Mouse (Mus musculus) hindbrain, embryonic 14.5 days (tissue): ENCODE data around the gene Dync1i2. TPM values are rescaled to one million over a fixed set of nuclear protein-coding genes. Genes with fewer than 3 reads are reported as not detected.

ENCODE experiments used
- ATAC-seq: fragments of 200-750 bp; cut with Nextera tagmentation; 2 replicates; pipeline ENCODE4 v1.8.0; 2017; ENCODE audit warnings: moderate number of reproducible peaks, mild to moderate bottlenecking, moderate TSS enrichment, moderate library complexity; ENCODE audit not compliant: low FRiP score
- DNase-seq: peaks from one replicate; pipeline ENCODE4 v3.0.0-alpha.2; 2015; ENCODE audit warnings: low spot score
- H3K27ac ChIP-seq: fragments of 300-500 bp; sonication (generic); 2 replicates; pipeline ENCODE4 v1.5.1; 2014; ENCODE audit warnings: mild to moderate bottlenecking, moderate library complexity
- H3K27me3 ChIP-seq: fragments of 300-500 bp; sonication (generic); 2 replicates; pipeline ENCODE4 v1.6.1; 2014; ENCODE audit warnings: mild to moderate bottlenecking, low read length, mixed read lengths; ENCODE audit not compliant: control insufficient read depth, insufficient read depth
- H3K36me3 ChIP-seq: fragments of 300-500 bp; sonication (generic); replicated peaks from 2 replicates; pipeline ENCODE4 v1.6.1; 2014; ENCODE audit not compliant: control insufficient read depth, insufficient read depth
- H3K4me1 ChIP-seq: fragments of 300-500 bp; sonication (generic); replicated peaks from 2 replicates; pipeline ENCODE4 v1.6.1; 2014; ENCODE audit warnings: antibody characterized with exemption, low read length, mixed read lengths; ENCODE audit not compliant: control insufficient read depth, insufficient read depth
- H3K4me2 ChIP-seq: fragments of 300-500 bp; sonication (generic); replicated peaks from 2 replicates; pipeline ENCODE4 v1.6.1; 2014; ENCODE audit warnings: mild to moderate bottlenecking, moderate library complexity
- H3K4me3 ChIP-seq: fragments of 300-500 bp; sonication (generic); replicated peaks from 2 replicates; pipeline ENCODE4 v1.5.1; 2014; ENCODE audit warnings: mild to moderate bottlenecking, low read length
- H3K9ac ChIP-seq: fragments of 300-500 bp; sonication (generic); 2 replicates; pipeline ENCODE4 v1.6.1; 2014
- H3K9me3 ChIP-seq: fragments of 300-500 bp; sonication (generic); 2 replicates; pipeline ENCODE4 v1.6.1; 2016; ENCODE audit warnings: low read length; ENCODE audit not compliant: control insufficient read depth
- WGBS: fragments of 180-500 bp; shearing (Covaris S2); extraction: QIAGEN DNeasy Blood & Tissue Kit; methylation state at CpG from one replicate; pipeline ENCODE4 v1.1.7; 2014; 5-methylcytosine and 5-hydroxymethylcytosine counted together
- polyA plus RNA-seq: library from polyadenylated mRNA; unstranded; fragments of >200 nt; fragmentation: Nextera tagmentation; extraction: Ambion mirVana; gene quantifications from 2 replicates; pipeline ENCODE4 v1.2.1, GENCODE M21; 2014

The Dync1i2 gene
- 224 and 227 TPM in 2 replicates for polyA plus RNA-seq

- Histone ChIP-seq H3K4me2 (peak within 1 kb of the TSS; percentile 68), H3K36me3 (peaks cover 17% of the 10 kb centered on the region), H3K27ac (peak within 1 kb of the TSS; percentile 81), H3K9ac (peak within 1 kb of the TSS; percentile 96), H3K4me1 (peaks cover 13% of the 10 kb centered on the region), H3K27me3 (no peaks in the 10 kb centered on the region), H3K4me3 (peak within 1 kb of the TSS; percentile 85), H3K9me3 (no peaks in the 10 kb centered on the region)
- under 1% methylated on average over 57 of the region's 57 CpGs for WGBS
- peak; percentile 93 for DNase-seq
- peak; percentile 99 for ATAC-seq
These were observed at the start of gene Dync1i2 for GRCm38 (mm10) chr2:71211591-71212359. Gene Dync1i2, plus strand, starts transcription at chr2:71211706.

- no peaks in the 10 kb centered on the region for H3K36me3 ChIP-seq
- no peaks in the 10 kb centered on the region for H3K27me3 ChIP-seq
- DNase-seq (no peak), ATAC-seq (no peak)
- no peak overlapping the region for H3K9ac ChIP-seq
- H3K4me3 ChIP-seq = no peak overlapping the region
- H3K4me2 ChIP-seq = no peak overlapping the region
- 81% methylated on average over 25 of the region's 25 CpGs for WGBS
- H3K9me3 ChIP-seq = no peaks in the 10 kb centered on the region
- peaks cover 11% of the 10 kb centered on the region for H3K4me1 ChIP-seq
- H3K27ac ChIP-seq = no peak overlapping the region
These were observed 48.5 kb upstream of the Dync1i2 start for GRCm38 (mm10) chr2:71162831-71163621.

- Histone ChIP-seq H3K9ac (no peak overlapping the region), H3K9me3 (no peaks in the 10 kb centered on the region), H3K4me3 (no peak overlapping the region), H3K36me3 (no peaks in the 10 kb centered on the region), H3K27me3 (no peaks in the 10 kb centered on the region), H3K4me2 (no peak overlapping the region), H3K27ac (no peak overlapping the region), H3K4me1 (0 out of 2 replicates have a peak, but pooled peaks cover 4% of the 10 kb centered on the region)
- no peak for ATAC-seq
- WGBS = 82% methylated on average over 4 of the region's 4 CpGs
- DNase-seq = no peak
These were observed 44.3 kb upstream of the Dync1i2 start for GRCm38 (mm10) chr2:71167211-71167610.

DNA sequence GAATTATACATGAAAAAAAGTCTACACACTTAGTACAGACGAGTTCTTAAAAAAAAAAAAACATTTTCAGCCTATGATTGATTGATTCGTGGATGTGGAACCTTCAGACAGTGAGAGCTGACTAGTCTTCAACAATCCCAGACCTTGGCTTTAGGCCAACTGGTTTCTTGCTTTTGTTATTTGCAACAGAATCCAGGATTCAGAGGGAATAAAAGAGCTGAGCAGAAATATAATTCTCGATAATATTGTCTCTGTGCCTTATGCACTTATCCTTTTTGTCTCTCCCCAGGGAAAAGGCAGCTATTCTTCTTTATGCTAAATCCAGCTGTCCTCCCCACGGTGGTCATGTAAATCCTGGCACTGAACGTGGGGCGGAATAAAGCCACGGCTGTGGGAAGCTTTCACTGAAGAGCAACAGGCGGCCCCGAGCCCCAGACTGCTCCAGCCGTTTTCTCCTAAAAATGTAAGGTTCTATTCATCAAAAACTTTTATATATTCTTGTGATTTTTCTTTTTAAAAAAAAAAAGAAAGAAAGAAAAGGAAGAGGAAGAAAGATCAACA is 43.0 kb upstream of the Dync1i2 start:
- Histone ChIP-seq H3K9ac (no peak overlapping the region), H3K4me1 (0 out of 2 replicates have a peak, but pooled peaks cover 4% of the 10 kb centered on the region), H3K4me2 (no peak overlapping the region), H3K27me3 (no peaks in the 10 kb centered on the region), H3K27ac (0 out of 2 replicates have a peak overlapping the region, but pooled peaks have one; percentile 20), H3K36me3 (no peaks in the 10 kb centered on the region), H3K9me3 (no peaks in the 10 kb centered on the region), H3K4me3 (no peak overlapping the region)
- DNase-seq (peak; percentile 72), ATAC-seq (no peak; the same call in 1 of the 2 replicates)
- whole genome bisulfite sequencing = 25% methylated on average over 10 of the region's 10 CpGs

DNA sequence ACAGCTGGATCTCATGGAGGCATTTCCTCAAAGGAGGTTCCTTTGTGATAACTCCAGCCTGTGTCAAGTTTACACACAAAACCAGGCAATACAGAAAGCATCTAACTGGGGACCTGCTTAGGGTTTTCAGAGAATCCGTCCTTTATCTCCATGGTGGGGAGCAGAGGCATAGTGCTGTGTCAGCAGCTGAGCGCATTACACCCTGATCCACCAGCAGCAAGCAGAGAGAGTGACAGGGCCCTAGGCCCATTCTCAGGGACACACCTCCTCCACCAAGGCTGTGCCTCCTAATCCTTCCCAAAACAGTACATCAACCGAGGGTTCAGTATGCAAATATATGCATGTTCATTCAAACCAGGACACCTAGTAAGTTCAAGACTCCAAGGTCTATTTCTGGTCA is 38.5 kb upstream of the Dync1i2 start:
- H3K4me2 ChIP-seq = no peak overlapping the region
- ATAC-seq = no peak
- no peak for DNase-seq
- H3K4me3 ChIP-seq = no peak overlapping the region
- H3K9ac ChIP-seq = no peak overlapping the region
- WGBS = 74% methylated on average over 3 of the region's 3 CpGs
- no peaks in the 10 kb centered on the region for H3K36me3 ChIP-seq
- 0 out of 2 replicates have a peak, but pooled peaks cover 4% of the 10 kb centered on the region for H3K4me1 ChIP-seq
- H3K27ac ChIP-seq = no peak overlapping the region
- no peaks in the 10 kb centered on the region for H3K27me3 ChIP-seq
- no peaks in the 10 kb centered on the region for H3K9me3 ChIP-seq

DNA sequence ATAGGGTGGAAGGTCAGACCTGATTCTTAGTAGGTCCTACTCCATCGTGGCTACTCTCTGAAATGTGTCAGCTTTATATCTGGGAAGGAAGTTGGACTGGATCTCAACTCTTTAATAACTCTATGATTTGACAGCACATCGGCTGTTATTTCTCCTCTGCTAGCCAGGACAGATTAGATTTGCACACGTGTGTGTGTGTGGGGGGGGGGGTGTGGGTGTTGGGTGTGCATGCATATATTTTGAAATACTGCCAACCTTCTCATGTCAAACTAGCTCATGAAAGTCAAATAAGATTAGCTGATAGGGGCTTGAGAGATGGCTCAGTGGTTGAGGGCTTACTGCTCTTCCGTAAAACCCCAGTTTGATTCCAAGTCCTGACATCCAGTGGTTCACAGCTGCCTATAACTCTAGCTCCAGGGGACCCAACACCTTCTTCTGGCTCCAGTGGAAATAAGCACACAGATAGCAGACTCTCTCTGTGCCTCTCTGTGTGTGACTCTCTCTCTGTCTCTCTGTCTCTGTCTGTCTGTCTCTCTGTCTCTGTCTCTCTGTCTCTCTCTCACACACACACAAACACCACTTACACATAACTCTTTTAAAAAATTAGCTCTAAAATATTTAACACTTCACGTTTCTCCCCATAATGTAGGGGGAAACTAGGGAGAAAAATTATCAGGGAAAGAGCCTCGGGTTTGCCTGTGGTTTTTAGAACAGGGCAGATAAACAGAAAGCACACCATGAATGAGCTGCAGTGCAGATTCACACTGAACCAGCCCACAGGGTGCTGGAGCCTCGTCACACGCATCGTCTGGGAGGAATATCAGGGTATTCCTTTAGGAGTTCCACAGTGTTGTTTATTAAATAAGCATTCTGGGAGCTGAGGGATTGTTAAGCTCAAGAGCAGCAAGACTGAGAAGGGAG is 34.9 kb upstream of the Dync1i2 start:
- Histone ChIP-seq H3K27ac (no peak overlapping the region), H3K4me2 (no peak overlapping the region), H3K9me3 (0 out of 2 replicates have a peak, but pooled peaks cover 2% of the 10 kb centered on the region), H3K9ac (no peak overlapping the region), H3K27me3 (no peaks in the 10 kb centered on the region), H3K4me3 (no peak overlapping the region), H3K36me3 (no peaks in the 10 kb centered on the region), H3K4me1 (no peaks in the 10 kb centered on the region)
- ATAC-seq = no peak
- 68% methylated on average over 9 of the region's 9 CpGs for WGBS
- DNase-seq = no peak

DNA sequence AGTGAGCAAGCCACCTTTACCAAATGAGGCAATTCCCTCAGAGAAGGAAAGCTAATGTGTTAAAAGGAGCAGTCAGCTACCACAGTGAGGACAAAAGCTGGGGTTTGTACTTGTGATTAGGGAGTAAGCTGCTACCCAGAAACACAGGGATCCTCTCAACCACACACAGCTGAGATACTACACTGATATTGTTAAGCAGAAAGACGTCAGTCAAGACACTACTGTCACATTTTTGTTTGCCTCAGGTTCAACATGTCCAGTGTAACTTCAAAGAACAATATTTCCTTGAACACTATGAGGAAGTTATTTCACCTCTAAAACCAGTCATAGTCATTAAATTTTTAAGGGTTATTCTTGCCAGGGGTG is 34.3 kb upstream of the Dync1i2 start:
- ATAC-seq = no peak
- WGBS = 83% methylated on average over 1 of the region's 1 CpGs
- no peak overlapping the region for H3K27ac ChIP-seq

GRCm38 (mm10) chr2:71177760-71178159 is 33.7 kb upstream of the Dync1i2 start:
- Histone ChIP-seq H3K27ac (no peak overlapping the region), H3K4me2 (no peak overlapping the region), H3K9me3 (0 out of 2 replicates have a peak, but pooled peaks cover 2% of the 10 kb centered on the region), H3K4me3 (no peak overlapping the region), H3K9ac (no peak overlapping the region), H3K36me3 (no peaks in the 10 kb centered on the region), H3K4me1 (no peaks in the 10 kb centered on the region), H3K27me3 (no peaks in the 10 kb centered on the region)
- DNase-seq (no peak), ATAC-seq (no peak)
- WGBS = 98% methylated on average over 1 of the region's 1 CpGs

More for the DNA sequence above, 34.3 kb upstream of the Dync1i2 start:
- H3K27me3 ChIP-seq = no peaks in the 10 kb centered on the region
- DNase-seq = no peak
- H3K9me3 ChIP-seq = 0 out of 2 replicates have a peak, but pooled peaks cover 2% of the 10 kb centered on the region
- no peak overlapping the region for H3K9ac ChIP-seq
- no peak overlapping the region for H3K4me2 ChIP-seq
- H3K4me3 ChIP-seq = no peak overlapping the region
- H3K4me1 ChIP-seq = no peaks in the 10 kb centered on the region
- no peaks in the 10 kb centered on the region for H3K36me3 ChIP-seq
